Mouse (Mus musculus) kidney, adult 9 months (tissue): ENCODE data around the gene Cd72.

ENCODE experiments used
- DNase-seq: peaks from one replicate; pipeline ENCODE4 v3.0.0; 2022

Gene Cd72

DNA sequence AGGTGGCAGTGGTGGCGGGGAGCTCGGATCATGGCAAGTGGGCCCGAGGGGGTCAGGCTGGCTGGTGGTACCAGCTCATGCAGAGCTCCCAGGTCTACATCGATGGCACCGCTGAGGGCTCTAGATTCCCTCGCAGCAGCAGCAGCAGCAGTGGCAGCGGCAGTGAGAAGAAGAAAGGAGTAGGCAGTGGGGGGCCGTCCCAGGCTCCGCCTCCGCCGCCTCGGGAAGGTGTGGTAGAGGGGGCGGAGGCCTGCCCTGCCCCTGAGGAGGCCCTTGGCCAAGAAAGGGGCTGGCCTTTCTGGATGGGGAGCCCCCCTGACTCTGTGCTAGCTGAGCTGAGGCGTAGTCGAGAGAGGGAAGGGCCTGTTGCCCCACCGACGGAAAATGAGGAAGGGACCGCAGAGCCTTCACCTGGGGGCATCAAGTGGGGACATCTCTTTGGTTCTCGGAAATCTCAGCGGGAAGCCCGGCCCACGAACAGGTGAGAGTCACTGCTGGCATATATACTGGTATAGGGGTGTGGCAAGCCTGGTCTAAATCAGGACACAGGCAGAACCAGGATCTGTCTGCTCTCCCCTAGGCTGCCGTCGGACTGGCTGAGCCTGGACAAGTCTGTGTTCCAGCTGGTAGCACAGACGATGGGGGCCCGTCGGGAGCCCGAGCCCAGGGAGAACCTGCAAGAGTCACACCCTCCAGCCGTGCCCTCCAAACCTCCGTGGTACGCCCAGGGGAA lies 28.6 kb downstream of the Cd72 start:
- DNase-seq, result no peak

DNA sequence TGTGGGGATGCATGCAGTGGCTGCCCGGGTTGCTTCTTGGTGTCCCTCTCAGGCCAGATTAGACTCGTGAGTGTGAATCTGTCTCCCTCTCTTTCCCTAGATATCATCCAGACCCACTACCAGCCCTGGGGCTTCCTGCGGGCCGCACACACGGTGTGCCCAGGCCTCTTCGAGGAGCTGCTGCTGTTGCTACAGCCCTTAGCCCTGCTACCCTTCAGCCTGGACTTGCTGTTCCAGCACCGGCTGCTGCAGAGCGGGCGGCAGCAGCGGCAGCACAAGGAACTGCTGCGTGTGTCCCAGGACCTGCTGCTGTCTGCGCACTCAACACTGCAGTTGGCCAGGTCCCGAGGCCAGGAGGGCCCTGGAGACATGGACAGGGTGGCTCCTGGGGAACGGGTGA lies 29.2 kb downstream of the Cd72 start:
- DNase-seq, result no peak

DNA sequence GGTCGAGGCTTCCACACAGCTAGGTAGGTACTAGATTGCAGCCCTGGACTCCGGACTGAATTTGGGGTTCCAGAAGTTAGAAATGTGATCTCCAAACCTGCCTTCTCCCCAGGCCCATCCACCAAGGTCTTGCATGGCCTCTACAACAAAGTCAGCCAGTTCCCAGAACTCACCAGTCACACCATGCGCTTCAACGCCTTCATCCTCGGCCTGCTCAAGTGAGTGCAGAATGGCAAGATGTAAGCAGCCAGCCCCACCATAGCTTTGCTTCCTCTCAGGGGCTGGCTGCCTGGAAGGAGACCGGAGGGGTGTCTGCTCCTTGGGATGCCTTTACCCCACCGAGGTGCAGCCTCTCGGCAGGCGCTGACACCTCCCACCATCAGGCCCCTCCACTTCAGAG lies 30.4 kb downstream of the Cd72 start:
- no peak for DNase-seq

DNA sequence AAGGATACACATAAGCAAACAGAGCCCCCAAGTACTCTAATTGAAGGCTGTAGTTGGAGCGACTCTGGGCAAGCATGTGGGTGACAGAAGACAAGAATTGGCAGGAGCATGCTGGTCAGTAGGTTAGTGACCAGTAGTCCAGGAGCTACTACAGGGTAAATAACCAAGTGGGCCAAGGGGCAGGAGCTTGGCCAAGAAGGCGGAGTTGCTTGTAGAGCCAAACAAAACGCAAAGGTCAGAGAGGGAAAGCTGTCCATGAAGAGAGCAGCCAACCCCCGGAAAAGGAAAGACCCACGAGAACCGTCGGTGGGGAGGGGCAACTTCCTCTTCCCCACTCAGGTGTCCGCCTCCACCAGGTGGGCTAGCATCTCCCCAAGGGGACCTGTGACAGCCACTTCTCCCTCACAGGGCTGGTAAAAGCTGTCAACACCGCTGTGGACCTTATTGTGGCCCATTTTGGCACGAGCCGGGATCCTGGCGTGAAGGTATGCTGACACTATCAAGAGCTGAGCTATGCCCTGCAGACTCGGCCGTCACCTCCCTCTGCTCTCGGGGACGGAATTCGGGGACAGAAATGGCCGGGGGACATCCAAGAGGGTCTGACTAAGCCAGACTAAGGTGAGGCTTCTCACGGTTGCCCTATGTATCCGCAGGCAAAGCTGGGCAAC lies 31.0 kb downstream of the Cd72 start:
- peak; percentile 90 for DNase-seq

DNA sequence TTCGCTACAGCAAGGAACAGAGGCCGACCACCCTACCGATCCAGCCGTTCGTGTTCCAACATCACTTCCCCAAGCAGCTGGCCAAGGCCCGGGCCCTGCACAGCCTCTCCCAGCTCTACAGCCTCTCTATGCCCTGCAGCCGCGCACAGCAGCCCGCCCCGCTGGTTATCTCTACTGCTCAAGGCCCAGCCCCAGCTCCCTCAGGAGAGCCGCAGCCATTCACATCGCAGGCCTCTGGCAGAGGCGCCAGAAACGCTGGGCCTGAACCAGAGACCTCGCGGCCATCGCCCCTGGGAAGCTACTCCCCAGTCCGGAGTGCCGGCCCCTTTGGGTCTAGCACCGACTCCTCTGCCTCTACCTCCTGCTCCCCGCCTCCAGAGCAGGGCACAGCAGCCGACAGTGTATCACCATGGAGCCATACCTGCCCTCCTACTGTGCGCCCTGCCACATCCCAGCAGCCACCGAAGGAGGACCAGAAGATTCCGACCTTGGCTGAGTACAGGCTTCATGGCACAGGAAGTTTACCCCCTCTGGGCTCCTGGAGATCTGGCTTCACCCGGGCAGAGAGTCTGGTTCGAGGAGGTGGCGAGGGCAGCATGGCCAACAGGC lies 32.7 kb downstream of the Cd72 start:
- DNase-seq, result no peak

DNA sequence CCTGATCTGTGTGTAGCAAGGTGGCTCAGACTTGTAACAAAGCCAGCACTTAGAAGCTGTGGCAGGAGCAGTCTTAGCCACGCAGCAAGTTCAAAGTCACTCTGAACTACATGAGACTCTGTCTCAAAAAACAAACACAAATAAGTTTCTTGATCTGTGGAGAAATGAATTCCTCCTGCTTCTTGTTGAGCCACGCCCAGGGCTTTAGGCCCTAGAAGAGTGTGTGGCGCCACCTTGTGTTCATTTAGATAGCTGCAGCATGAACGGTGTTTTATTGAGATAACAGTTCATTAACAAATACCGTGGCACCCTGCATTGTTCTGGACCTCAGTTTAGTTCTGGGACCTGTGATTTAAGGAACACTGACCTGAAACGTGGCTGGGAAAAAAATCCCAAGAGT lies 34.1 kb downstream of the Cd72 start:
- peak; percentile 91 for DNase-seq

DNA sequence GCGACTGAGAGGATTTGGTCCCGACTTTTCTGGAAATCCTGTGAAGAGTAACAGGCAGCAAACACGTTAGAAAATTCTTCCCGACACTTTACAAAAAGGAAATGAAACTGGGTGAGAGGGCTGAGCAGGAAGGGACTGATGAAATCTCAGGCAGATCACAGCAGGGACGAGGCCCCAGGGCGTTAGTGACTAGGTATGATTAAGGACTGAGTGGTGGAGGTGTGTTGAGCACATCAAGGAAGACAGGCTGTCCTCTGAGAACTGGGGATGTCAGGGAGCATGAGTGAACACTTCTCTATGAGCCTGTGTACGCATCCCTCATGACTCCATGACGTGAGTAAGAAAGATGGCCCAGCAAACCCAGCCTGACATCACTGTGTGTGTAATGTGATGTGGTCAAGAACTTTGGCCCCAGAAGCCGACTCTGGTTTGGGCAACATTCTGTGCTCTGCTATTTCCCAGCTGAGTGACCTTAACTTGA lies 34.6 kb downstream of the Cd72 start:
- DNase-seq, result no peak

DNA sequence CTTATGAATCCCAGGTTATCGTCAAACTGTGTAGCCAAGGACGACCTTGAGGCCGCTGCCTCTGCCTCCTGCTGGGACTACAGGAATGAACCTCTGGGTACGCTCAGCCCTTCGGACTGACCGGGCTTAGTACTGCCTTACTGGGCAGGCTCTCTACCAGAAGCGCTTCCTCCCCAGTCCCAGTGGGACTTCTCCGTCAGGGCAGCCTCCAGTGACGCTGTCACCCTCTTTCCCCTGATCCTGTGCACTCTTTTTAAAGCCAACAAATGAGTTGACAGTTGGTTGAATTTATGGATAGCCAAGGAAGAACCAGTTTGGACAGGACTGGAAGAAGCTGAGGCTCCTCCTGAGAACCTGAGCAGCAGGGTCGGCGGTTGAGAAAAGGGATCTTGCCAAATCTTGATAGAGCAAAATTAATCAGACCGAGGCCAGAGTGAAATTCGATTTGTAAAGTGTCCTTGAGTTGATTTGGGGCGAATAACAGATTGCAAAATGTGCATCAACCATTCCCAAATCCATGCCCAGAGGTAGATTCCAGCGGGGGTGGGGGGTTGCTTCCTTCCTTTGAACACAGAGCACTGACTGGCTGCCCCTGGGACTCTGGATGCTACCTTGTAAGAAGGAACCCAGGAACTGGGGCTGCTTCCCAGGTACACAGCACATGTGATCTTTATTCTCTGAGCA lies 35.3 kb downstream of the Cd72 start:
- DNase-seq, result peak; percentile 70

DNA sequence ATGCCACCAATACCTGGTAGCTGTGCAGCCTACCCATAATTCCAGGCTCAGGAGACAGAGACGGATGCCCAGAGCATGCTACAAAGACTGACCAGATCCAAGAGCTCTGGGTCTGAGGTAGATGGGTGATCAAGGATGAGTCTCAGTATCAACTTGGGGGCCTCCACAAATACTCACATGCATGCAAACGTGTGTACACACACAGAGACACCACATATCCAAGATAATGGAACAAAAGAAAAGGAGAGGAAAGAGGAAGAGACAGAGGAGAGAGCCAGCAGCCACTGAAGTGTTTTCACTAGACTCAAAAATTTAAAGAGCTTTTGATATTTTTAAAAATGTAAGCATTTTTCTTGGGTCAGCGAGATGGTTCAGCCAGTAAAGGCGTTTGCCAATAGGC lies 36.0 kb downstream of the Cd72 start:
- no peak for DNase-seq

DNA sequence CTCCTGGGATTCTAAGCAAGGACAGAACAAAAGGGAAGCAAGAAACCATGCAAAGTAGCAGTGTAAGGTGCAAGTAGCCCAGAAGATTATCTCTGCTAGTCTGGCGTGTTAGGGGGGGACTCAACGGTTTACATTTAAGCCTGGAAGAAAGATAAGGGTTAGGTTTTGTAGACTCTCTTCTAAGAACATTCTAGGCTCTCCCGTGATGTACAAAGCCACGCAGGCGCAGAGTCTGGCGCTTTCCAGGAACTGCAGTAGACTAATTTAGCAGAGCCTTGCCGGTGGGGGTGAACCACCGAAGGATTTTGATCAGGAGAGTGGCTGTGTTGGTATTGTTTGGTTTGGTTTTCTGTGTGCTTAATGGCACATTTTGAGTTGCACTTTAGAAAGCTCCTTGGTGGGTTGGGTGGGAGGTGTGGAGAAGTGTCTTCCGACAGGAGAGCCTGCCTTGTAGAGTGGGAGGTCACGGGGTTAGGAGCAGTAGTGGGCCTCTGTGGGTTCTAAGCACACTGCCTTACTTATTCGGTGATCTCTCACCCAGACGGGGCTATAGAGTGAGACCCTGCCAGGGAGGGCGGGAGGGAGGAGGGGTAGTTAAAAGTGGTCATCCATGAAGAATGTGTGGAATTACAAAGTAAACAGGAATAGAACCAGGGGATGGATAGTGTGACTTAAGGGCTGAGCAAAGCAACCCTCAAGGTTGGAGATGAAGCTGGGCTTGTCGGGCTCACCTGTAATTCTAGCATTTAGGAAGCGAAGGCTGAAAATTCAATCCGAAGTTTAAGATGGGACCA lies 37.0 kb downstream of the Cd72 start:
- no peak for DNase-seq

DNA sequence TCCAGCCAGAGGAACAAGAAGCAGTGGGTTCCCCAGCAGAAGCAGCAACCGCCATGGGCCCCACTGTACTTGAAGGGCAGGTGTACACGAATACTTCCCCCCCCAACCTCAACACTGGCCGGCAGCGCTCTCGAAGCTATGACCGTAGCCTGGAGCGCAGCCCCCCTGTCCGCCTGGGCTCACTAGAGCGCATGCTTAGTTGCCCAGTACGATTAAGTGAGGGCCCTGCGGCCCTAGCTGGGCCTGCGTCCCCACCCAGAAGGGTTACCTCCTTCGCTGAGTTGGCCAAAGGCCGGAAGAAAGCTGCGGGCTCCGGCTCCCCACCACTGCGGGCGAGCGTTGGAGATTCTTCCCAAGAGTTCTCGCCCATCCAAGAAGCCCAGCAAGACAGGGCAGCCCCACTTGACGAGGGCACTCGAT lies 38.3 kb downstream of the Cd72 start:
- DNase-seq, result no peak

DNA sequence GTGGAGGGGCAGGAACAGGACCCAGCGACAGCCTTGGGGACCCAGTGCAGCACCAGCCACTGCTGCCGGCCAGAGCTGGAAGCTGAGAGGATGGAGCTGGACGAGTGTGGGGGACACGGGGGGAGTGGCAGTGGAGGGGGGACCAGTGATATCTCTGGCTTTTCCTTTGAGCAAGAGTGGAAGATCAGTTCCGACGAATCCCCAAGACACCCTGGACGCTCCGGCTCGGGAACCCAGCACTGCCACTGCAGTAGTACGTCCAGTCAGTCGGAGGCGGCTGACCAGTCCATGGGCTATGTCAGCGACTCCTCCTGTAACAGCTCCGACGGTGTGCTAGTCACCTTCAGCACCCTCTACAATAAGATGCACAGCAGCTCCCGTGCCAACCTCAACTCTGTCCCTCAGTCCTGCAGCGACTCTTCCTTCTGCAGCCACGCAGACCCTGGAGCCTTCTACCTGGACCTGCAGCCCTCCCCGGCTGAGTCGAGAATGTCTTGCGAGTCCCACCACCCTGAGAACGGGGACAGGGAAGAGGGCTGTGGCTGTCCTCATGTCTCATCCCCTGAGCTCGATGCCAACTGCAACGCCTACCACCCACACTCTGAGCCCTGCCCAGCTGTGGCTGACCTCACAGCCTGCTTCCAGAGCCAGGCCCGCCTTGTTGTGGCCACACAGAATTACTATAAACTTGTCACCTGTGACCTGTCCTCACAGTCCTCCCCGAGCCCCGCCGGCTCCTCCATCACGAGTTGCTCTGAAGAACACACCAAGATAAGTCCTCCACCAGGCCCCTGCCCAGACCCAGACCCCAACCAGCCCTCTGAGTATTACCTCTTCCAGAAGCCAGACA lies 39.0 kb downstream of the Cd72 start:
- no peak for DNase-seq

DNA sequence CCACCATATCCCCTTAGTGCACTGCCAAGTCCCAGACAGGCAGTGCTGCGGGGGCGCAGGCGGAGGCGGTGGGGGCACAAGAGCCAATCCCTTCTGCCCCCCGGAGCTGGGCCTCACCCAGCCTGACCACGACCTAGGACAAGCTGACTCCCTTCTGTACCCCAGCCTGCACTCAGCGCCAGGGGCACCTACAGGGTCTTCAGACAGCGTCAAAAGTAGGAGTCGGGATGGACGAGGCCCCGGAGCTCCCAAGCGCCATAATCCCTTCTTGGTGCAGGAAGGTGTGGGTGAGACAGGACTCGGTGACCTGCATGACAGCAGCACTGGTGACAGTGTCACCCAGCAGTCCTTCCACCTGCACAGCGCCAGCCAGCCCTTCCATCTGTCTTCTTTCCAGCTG lies 39.7 kb downstream of the Cd72 start:
- DNase-seq, result no peak

DNA sequence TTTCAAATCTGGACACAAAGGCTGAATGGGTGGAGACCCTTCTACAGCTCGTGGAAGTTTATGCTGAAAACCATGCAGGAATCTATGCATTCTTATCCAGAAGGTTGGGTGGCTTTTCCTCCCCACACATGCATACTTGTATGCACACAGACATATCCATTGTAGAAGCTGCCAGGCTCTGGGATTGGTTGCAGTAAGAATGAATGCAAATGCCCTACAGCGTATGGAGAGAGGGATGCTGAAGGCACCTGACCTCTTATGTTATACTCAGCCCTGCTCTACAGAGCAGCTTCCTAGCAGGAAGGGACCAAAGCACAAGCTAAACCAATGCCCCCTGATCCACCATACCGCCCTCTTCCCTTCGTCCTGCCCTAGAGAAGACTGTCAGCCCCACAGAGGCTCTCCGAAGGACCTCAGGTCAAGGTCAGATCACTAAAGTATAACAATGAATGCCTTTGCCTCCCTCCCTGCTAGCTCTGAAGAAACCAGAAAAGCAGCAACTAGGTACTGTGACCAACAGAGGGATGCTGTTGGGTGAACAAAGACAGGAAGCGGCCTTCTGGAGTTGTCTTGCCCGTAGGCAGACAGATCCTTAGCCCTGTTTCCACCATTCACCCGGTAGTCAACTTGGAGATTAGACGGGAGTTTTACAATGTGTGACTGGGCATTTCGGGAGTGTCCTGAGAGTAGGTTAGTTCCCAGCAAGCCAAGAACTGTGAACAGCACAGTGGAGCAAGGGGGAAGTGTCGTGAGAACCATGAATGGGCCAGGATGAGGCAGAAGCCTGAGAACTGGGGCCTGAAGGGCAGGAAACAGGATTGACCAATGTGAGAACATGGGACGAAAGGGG lies 47.1 kb downstream of the Cd72 start:
- DNase-seq, result no peak

DNA sequence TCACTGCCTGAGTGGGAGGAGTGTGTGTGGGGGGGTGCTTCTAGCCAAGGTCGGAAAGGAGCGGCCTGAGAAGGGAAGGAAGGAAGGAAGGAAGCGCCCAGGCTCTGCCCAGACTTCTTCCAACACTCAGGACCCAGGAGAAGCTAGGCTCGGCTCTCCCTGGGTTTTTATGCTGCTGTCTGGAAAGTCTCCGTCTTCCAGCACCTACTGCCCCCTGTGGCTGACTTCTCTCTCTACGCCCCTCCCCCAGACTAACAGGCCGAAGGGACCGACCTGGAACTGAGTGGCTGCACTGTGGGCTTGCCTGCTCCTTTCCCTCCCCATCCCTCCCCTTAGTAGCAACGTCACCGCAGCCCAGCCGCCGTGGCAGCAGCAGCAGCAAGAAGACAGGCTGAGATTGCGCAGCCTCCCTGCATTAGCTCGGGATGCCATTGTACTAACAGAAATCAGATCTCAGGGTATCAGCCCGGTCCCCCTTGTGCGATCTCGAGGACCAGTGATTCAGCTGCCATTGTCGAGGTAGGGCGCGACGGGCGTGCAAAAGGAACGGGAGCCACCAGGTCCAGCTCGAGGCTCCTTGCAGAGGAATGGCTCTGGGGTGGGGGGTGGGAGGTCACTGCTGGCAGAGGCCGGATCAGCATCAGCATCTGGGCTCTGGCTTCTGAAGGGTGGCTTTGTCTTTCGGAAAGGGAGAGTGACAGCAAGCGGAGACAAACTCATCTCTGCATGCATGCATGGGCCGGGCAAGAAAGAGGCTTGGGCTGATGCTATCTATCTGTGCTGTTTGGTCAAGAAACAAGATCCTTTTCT lies 48.1 kb downstream of the Cd72 start:
- peak; percentile 82 for DNase-seq

DNA sequence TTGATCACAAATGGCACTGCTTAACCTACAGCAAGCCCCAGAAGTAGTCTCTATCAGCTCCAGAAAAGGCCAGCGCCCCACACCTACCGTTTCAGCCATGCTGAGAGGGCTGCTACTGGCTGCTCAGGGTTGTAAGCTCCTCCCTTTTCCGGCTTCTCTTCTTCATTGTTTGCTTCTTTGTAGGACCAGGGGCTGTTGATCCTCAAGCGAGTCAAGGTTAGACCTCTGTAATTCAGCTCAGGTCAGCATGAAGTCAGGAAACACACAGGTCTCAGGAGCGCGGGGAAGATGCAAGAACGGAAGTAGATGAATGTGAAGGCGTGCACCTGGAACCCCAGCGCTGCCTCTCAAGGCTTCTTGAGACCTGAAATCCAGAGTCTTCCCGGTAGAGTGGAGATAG lies 49.7 kb downstream of the Cd72 start:
- DNase-seq, result no peak

DNA sequence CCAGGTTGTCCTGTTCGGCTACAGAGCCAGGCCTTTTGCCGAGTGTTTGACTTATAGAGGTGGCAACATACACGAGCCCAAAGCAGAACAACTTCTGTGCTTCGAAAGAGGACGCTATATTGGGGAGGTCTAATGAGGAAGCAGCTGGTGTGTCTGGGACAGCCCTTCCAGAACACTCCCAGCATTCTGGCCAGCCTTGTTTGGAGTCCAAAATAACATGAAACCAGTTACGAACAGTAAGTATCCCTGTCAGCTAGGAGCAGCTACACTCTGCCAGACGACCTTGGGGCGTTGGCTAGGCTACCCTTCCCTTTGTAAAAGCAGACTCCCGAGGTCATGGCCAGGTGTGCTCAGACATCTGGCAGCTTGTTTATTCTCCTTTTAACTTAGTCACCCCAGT lies 52.2 kb downstream of the Cd72 start:
- no peak for DNase-seq

DNA sequence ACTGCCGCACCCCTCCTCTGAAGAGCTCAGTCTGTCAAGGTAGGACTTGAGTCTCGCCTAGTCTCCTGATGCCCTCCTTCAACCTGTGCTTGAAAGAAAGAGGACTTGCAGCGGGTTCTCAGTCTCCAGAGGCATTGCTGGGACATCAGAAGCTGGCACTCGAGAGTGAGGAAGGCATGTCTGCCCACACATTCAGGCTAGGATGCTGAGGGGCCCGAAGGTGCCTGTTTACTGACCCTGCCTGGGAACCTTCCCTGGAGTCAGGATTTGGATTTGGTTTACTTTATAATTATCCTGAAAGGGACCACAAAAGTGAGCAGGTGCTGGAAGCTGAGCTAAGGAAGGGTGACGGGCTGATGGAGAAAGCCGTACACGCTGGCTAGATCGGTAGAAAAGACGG lies 52.9 kb downstream of the Cd72 start:
- no peak for DNase-seq

DNA sequence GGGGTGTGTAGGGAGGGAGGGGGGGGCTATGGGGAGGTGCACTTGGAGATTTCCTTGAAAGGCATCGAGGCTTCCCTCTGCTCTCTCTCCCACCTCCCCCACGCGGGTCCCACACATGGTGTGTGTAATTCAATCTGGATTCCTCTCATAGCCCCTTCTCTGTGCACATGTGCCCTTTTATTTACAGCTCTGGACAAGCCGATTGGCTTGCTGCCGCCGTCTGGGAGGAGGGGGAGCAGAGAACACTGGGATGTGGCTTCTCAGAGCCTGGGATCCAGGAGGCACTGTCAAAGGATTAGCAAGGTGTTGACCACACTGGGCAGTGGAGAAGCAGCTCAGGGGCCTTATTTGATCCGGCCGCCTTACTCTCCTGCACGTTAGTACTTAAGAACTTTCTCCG lies 53.5 kb downstream of the Cd72 start:
- DNase-seq, result no peak
